Mouse (Mus musculus) midbrain, embryonic 13.5 days (tissue): ENCODE results near the gene Gm8127. TPM values are rescaled to one million over a fixed set of nuclear protein-coding genes. Genes with fewer than 3 reads are reported as not detected.
"Not testable (repeated sequence)": the region's sequence is repeated elsewhere in the genome, so short reads cannot be mapped to it uniquely, and the experiment has no call there.

Experiments
- ATAC-seq: fragments of 200-750 bp; cut with Nextera tagmentation; 2 replicates; pipeline ENCODE4 v1.8.0; 2017; ENCODE audit warnings: mild to moderate bottlenecking, moderate TSS enrichment, moderate library complexity
- H3K27ac ChIP-seq: fragments of 300-500 bp; sonication (generic); 2 replicates; pipeline ENCODE4 v1.5.1; 2015; ENCODE audit warnings: inconsistent platforms, mild to moderate bottlenecking, moderate library complexity
- H3K27me3 ChIP-seq: fragments of 300-500 bp; sonication (generic); 2 replicates; pipeline ENCODE4 v1.6.1; 2015; ENCODE audit warnings: mild to moderate bottlenecking, inconsistent platforms
- H3K36me3 ChIP-seq: fragments of 300-500 bp; sonication (generic); 2 replicates; pipeline ENCODE4 v1.6.1; 2015; ENCODE audit warnings: mild to moderate bottlenecking, inconsistent platforms
- H3K4me1 ChIP-seq: fragments of 300-500 bp; sonication (generic); replicated peaks from 2 replicates; pipeline ENCODE4 v1.6.1; 2015; ENCODE audit warnings: inconsistent platforms
- H3K4me2 ChIP-seq: fragments of 300-500 bp; sonication (generic); replicated peaks from 2 replicates; pipeline ENCODE4 v1.6.1; 2015; ENCODE audit warnings: moderate library complexity, mild to moderate bottlenecking, inconsistent platforms
- H3K4me3 ChIP-seq: fragments of 300-500 bp; sonication (generic); replicated peaks from 2 replicates; pipeline ENCODE4 v1.5.1; 2015; ENCODE audit warnings: mild to moderate bottlenecking, inconsistent platforms
- H3K9ac ChIP-seq: fragments of 300-500 bp; sonication (generic); replicated peaks from 2 replicates; pipeline ENCODE4 v1.6.1; 2015; ENCODE audit warnings: mild to moderate bottlenecking, inconsistent platforms
- H3K9me3 ChIP-seq: fragments of 300-500 bp; sonication (generic); 2 replicates; pipeline ENCODE4 v1.6.1; 2016; ENCODE audit warnings: mild to moderate bottlenecking, inconsistent platforms
- WGBS: fragments of 180-500 bp; shearing (Covaris S2); methylation state at CpG from one replicate; pipeline ENCODE4 v1.1.7; 2015; 5-methylcytosine and 5-hydroxymethylcytosine counted together
- polyA plus RNA-seq: library from polyadenylated mRNA; unstranded; fragments of >200 nt; fragmentation: Nextera tagmentation; extraction: Ambion mirVana; gene quantifications from 2 replicates; pipeline ENCODE4 v1.2.1, GENCODE M21; 2015

Gene Gm8127
- polyA plus RNA-seq = not detected in 2 replicates

DNA sequence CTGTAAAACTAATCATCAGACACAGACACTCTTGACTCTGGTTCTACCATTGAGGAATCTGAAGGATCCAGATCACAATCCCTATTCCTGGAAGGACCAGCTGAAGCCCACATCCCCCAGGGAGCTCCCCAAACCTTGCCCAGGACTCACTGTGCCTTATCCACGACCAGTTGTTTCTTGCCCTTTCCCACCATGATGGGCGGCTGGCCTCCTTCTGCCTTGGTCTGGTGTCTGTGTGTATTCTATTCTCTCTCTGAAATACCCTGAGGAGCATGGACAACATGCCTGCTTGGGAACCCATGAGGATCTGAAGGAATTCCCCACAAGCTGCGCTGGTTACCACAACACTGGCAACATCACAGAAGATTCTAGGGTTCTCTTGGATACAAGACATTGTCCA lies at the start of gene Gm8127:
Gene Gm8127, minus strand, starts transcription at position 330 of the 400 bp plus-strand sequence.
- not testable (repeated sequence) for H3K4me2 ChIP-seq, H3K27ac ChIP-seq, H3K9ac ChIP-seq, H3K27me3 ChIP-seq, H3K4me1 ChIP-seq, H3K4me3 ChIP-seq, H3K9me3 ChIP-seq, ATAC-seq, H3K36me3 ChIP-seq
- 87% methylated on average over 3 of the region's 3 CpGs for WGBS

DNA sequence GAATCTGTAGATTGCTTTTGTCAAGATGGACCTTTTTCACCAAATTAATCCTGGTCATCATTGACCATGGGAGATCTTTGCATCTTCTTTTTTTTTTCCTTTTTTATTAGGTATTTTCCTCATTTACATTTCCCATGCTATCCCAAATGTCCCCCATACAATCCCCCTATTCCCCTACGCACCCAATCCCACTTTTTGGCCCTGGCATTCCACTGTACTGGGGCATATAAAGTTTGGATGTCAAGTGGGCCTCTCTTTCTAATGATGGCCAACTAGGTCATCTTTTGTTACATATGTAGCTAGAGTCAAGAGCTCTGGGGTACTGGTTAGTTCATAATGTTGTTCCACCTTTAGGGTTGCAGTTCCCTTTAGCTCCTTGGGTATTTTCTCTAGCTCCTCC lies 44.0 kb upstream of the Gm8127 start:
- WGBS = 74% methylated on average over 1 of the region's 1 CpGs
- H3K36me3 ChIP-seq, H3K4me1 ChIP-seq, ATAC-seq, H3K27ac ChIP-seq, H3K27me3 ChIP-seq, H3K4me3 ChIP-seq, H3K9ac ChIP-seq, H3K4me2 ChIP-seq, H3K9me3 ChIP-seq: not testable (repeated sequence)

DNA sequence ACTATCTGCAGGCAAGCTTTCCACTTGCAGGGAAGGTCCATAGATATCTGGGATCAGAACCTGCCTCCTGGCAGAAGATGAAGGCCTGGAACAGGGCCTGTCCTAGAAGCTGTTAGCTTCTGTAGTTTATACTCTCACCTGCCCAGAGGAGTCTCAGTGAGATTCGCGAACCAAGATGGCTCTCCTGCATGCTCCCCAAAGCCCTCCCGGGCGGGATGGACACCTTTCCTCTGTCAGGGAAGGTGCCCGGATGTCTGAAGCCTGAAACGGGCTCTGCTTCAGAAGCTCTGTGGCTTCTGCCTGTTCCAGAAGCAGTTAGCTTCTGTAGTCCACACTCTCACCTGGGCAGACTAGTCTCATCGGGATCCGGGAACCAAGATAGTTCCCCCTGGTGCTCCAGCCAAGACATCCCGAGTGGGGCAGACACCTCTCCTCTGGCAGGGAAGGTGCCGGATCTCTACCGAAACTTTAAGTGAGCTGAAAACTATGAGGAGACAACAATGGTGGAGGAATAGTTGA lies 37.8 kb upstream of the Gm8127 start:
- not testable (repeated sequence) for H3K9me3 ChIP-seq, H3K9ac ChIP-seq, H3K4me1 ChIP-seq, H3K4me3 ChIP-seq, ATAC-seq, H3K27ac ChIP-seq, H3K36me3 ChIP-seq, H3K27me3 ChIP-seq, H3K4me2 ChIP-seq
- WGBS = 91% methylated on average over 11 of the region's 11 CpGs

- ATAC-seq, H3K27ac ChIP-seq: not testable (repeated sequence)
Measured at GRCm38 (mm10) chr14:43328603-43329002, 35.0 kb upstream of the Gm8127 start.

GRCm38 (mm10) chr14:43319516-43319915 lies 25.9 kb upstream of the Gm8127 start:
- not testable (repeated sequence) for H3K27me3 ChIP-seq, H3K36me3 ChIP-seq, H3K27ac ChIP-seq, ATAC-seq, H3K9ac ChIP-seq, H3K9me3 ChIP-seq, H3K4me3 ChIP-seq, H3K4me1 ChIP-seq, H3K4me2 ChIP-seq

More at GRCm38 (mm10) chr14:43328603-43329002, 35.0 kb upstream of the Gm8127 start:
- not testable (repeated sequence) for H3K9me3 ChIP-seq, H3K27me3 ChIP-seq, H3K36me3 ChIP-seq, H3K9ac ChIP-seq, H3K4me2 ChIP-seq, H3K4me1 ChIP-seq, H3K4me3 ChIP-seq
- WGBS = 77% methylated on average over 2 of the region's 2 CpGs

DNA sequence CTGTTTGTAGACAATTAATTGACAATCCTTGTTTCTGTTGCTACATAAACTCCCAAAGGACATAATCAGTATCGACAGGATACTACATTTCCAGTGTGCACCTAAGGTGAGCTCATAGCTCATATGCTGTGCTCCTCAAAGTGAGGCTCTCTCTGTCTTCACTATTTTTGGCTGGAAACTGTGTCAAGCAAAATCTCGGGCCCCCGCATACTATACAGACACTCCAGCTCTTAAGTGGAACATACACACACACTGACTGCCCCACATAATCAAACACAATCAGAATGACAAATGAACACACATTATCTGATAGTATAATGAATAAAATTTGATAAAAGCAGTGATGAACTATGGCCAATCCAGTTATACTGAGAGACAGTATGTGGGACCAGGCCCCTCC lies 15.0 kb downstream of the Gm8127 start:
- H3K27me3 ChIP-seq, ATAC-seq, H3K4me3 ChIP-seq, H3K4me2 ChIP-seq, H3K9me3 ChIP-seq, H3K36me3 ChIP-seq, H3K4me1 ChIP-seq, H3K27ac ChIP-seq, H3K9ac ChIP-seq: not testable (repeated sequence)
- WGBS = 90% methylated on average over 3 of the region's 3 CpGs

DNA sequence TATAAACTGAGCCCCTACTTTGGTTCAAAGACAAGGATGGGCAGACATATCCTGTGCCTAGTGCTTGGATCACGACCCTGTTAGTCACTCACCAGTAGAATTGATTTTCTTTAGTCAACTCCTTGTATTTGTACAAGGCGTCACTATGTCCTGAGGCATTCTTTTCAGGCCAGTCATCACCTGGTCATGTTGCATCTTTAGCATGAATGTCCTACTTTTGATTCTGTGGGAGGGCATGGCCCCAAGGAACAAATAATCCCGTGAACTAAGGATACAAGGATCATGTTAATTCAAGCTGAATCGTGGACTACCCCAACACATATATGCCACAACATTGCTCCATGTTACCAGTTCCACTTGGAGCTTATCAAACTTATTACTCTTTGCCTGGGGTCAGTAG lies 15.5 kb downstream of the Gm8127 start:
- ATAC-seq, H3K4me3 ChIP-seq, H3K9ac ChIP-seq, H3K27ac ChIP-seq, H3K9me3 ChIP-seq, H3K4me2 ChIP-seq, H3K36me3 ChIP-seq, H3K27me3 ChIP-seq, H3K4me1 ChIP-seq: not testable (repeated sequence)
- 70% methylated on average over 4 of the region's 4 CpGs for WGBS

DNA sequence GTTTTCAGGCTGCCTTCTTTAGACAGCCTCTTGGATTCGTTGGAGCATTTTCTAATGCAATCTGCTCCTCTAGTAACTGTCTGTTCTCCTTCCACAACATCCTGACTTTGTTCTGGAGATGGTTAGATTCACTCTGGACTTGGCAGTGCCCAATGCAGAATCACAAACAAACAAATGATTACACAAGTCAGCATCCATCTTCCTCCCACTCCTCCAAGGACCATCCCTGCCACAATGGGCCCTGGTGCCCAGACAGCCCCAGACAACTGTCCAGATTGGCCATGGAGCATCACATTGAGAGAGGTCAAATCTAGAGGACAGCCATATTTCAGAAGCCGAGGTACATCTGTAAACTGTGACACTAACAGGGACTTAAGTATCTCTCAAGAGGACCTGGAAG lies 16.2 kb downstream of the Gm8127 start:
- H3K4me1 ChIP-seq, H3K36me3 ChIP-seq, H3K4me3 ChIP-seq, H3K27ac ChIP-seq, H3K9ac ChIP-seq, H3K9me3 ChIP-seq, ATAC-seq, H3K4me2 ChIP-seq, H3K27me3 ChIP-seq: not testable (repeated sequence)
- 68% methylated on average over 2 of the region's 2 CpGs for WGBS

- H3K4me3 ChIP-seq, H3K27me3 ChIP-seq, ATAC-seq, H3K9me3 ChIP-seq, H3K4me2 ChIP-seq, H3K27ac ChIP-seq, H3K9ac ChIP-seq, H3K36me3 ChIP-seq, H3K4me1 ChIP-seq: not testable (repeated sequence)
- 96% methylated on average over 1 of the region's 1 CpGs for WGBS
Measured at GRCm38 (mm10) chr14:43275752-43276151, 17.9 kb downstream of the Gm8127 start.

DNA sequence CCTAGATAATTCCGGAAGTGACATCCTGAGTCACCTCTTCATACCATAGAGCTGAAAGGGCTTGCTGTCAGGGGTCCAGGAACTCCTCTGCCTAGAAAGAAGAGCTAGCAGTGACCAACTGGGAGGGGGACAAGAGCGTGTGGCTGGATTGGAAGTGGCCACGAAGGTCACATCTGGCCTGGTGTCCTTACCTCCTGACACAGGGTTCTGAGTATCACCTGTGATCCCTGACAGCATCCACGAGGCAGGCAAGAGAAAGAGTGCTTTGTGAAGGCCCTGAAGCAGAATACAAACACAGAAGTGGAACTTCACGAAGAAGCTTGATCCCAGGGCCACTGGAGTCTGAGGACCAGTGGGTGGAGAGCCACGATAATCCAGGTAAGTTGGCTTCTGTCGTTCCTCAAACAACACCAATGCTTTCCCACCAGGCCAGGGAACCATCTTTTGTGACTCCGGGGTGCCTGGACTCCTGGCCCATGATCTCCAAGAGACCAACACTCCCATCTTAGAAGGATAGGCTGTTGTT lies 18.6 kb downstream of the Gm8127 start, which contains the start of gene Gm9732:
Gene Gm9732, plus strand, starts transcription at position 51 of the 526 bp plus-strand sequence.
- not testable (repeated sequence) for ATAC-seq, H3K9me3 ChIP-seq, H3K36me3 ChIP-seq, H3K9ac ChIP-seq, H3K4me3 ChIP-seq, H3K4me1 ChIP-seq, H3K4me2 ChIP-seq, H3K27me3 ChIP-seq, H3K27ac ChIP-seq
- 85% methylated on average over 8 of the region's 8 CpGs for WGBS

- not testable (repeated sequence) for H3K27ac ChIP-seq, H3K36me3 ChIP-seq, H3K9me3 ChIP-seq, ATAC-seq, H3K9ac ChIP-seq, H3K4me1 ChIP-seq, H3K27me3 ChIP-seq, H3K4me2 ChIP-seq, H3K4me3 ChIP-seq
- WGBS = 59% methylated on average over 1 of the region's 1 CpGs
Measured at GRCm38 (mm10) chr14:43273161-43273560, 20.5 kb downstream of the Gm8127 start.

DNA sequence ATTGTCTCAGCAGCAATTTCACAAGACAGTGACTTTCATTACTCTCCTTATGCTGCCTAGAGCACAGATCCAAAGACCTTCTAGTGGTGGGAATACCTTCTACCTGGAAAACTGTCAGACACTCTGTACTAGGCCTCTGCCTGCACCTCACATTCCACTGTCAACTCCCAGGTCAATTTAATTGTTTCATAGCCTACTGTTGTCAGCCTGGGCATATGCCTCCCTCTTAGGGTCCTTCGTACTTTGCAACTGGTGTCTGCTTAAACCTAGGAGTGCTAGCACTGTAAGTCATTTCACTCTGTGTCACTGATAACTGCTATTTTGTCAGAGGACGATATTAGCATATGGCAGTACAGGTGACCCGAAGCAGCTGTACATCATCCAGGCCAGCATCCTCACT lies 24.4 kb downstream of the Gm8127 start:
- not testable (repeated sequence) for H3K27ac ChIP-seq, H3K9ac ChIP-seq, H3K36me3 ChIP-seq, H3K4me1 ChIP-seq, H3K4me3 ChIP-seq, H3K27me3 ChIP-seq, H3K4me2 ChIP-seq, ATAC-seq, H3K9me3 ChIP-seq
- WGBS = 89% methylated on average over 3 of the region's 3 CpGs

DNA sequence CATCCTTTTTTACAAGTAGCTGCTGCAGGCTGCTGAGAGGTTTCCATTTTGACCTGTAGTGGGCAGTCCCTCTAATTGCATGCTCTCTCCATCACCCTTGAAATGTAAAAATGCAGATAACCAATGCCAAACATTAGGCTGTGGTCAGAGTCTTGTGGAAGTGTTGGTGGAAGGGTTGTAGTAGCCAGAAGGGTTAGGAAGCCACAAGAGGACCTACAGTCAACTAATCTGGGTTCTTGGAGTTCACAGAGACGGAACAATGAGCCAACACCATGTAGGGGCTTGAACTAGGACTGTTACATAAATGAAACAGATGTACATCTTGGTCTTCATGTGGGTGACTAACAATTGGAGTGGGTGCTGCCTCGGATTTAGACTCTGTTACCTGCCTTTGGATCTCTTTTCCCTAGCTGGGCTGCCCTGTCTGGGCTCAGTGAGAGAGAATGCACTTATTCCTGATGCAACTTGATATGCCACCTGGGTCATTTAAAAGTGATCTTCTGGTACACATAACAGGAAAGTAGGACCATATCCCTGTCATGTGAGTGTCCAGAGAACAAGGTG lies 25.0 kb downstream of the Gm8127 start:
- H3K27ac ChIP-seq = not testable (repeated sequence)

More for the DNA sequence above, 25.0 kb downstream of the Gm8127 start:
- H3K9me3 ChIP-seq, ATAC-seq, H3K4me1 ChIP-seq, H3K4me3 ChIP-seq, H3K9ac ChIP-seq, H3K27me3 ChIP-seq, H3K36me3 ChIP-seq, H3K4me2 ChIP-seq: not testable (repeated sequence)
- 50% methylated on average over 2 of the region's 2 CpGs for WGBS
